Mouse (Mus musculus) ES-CJ7 (cell line): ENCODE results near the gene Grk3.

ENCODE experiments used
- DNase-seq: peaks from one replicate; pipeline ENCODE4 v3.0.0; 2011; ENCODE audit warnings: low read depth, low spot score

Grk3 gene

GRCm38 (mm10) chr5:112936632-112937031 is 79.0 kb downstream of the Grk3 start:
- no peak for DNase-seq

GRCm38 (mm10) chr5:112935436-112935835 is 80.2 kb downstream of the Grk3 start:
- no peak for DNase-seq

- no peak for DNase-seq
Observed at GRCm38 (mm10) chr5:112932878-112933567, 82.6 kb downstream of the Grk3 start.

- no peak for DNase-seq
Observed at GRCm38 (mm10) chr5:112931901-112932300, 83.7 kb downstream of the Grk3 start.

- DNase-seq: no peak
Observed at GRCm38 (mm10) chr5:112928201-112928881, 87.2 kb downstream of the Grk3 start.

- DNase-seq: no peak
Observed at GRCm38 (mm10) chr5:112925422-112925821, 90.2 kb downstream of the Grk3 start.

GRCm38 (mm10) chr5:112924806-112925205 is 90.8 kb downstream of the Grk3 start:
- DNase-seq: no peak

- DNase-seq: no peak
Observed at GRCm38 (mm10) chr5:112923841-112924240, 91.8 kb downstream of the Grk3 start.

- DNase-seq: no peak
Observed at GRCm38 (mm10) chr5:112921914-112922313, 93.7 kb downstream of the Grk3 start.

GRCm38 (mm10) chr5:112910381-112910780 is 105.2 kb downstream of the Grk3 start:
- no peak for DNase-seq

- no peak for DNase-seq
Observed at GRCm38 (mm10) chr5:112908169-112908614, 107.4 kb downstream of the Grk3 start.

- no peak for DNase-seq
Observed at GRCm38 (mm10) chr5:112907504-112907903, 108.1 kb downstream of the Grk3 start.

- no peak for DNase-seq
Observed at GRCm38 (mm10) chr5:112895674-112896654, 119.6 kb downstream of the Grk3 start, which contains the start of gene Myo18b. TSS of gene Myo18b (minus strand) at chr5:112896362.

GRCm38 (mm10) chr5:112893462-112894060 is 122.0 kb downstream of the Grk3 start:
- no peak for DNase-seq

- DNase-seq: no peak
Observed at GRCm38 (mm10) chr5:112892411-112892810, 123.2 kb downstream of the Grk3 start.

- no peak for DNase-seq
Observed at GRCm38 (mm10) chr5:112888651-112889050, 126.9 kb downstream of the Grk3 start.

- DNase-seq: no peak
Observed at GRCm38 (mm10) chr5:112886687-112887491, 128.7 kb downstream of the Grk3 start.

- DNase-seq: no peak
Observed at GRCm38 (mm10) chr5:112877391-112878115, 138.0 kb downstream of the Grk3 start.

- peak; percentile 35 for DNase-seq
Observed at GRCm38 (mm10) chr5:112876846-112877390, 138.7 kb downstream of the Grk3 start.

- DNase-seq: no peak
Observed at GRCm38 (mm10) chr5:112872999-112873398, 142.6 kb downstream of the Grk3 start.
